Mouse (Mus musculus): ENCODE measurements around the gene Cacnb4. TPM values are rescaled to one million over a fixed set of nuclear protein-coding genes. Genes with fewer than 3 reads are reported as not detected.

Cacnb4 gene
- polyA plus RNA-seq, 1 experiment from 2014 or later: 15.0 TPM

DNA sequence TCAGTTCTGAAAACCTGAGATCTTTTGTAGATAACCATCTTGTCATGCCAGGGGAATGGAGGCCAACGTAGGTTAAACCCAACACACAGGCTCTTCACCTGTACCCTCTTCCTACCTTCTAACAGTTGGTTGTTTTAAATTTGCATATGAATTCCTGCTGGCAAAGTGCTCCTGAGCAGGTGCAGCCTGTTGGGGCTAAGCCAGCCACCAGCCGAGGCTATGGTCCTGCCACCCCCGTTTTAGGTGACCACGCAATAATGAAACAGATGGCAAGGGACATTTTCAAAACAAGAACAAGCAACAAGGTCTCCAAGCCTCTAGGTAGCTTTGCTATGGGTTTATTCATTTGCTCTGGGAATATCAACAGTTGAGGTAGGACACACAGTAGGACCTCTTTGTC is 200.8 kb downstream of the Cacnb4 start:
- no peak for DNase-seq (ENCODE audit: low spot score)
- H3K4me2 ChIP-seq (replicated peaks): no peak overlapping the region
- H3K4me1 ChIP-seq (replicated peaks; ENCODE audit: control insufficient read depth, insufficient read depth, low read length): no peaks in the 10 kb centered on the region
- H3K9ac ChIP-seq: no peak overlapping the region
- ATAC-seq (ENCODE audit: low FRiP score): no peak
- 92% methylated on average over 4 of the region's 4 CpGs for WGBS
- no peaks in the 10 kb centered on the region for H3K27me3 ChIP-seq (ENCODE audit: control insufficient read depth, insufficient read depth, low read length)
- H3K4me3 ChIP-seq (replicated peaks; ENCODE audit: low read length): no peak overlapping the region
- no peaks in the 10 kb centered on the region for H3K9me3 ChIP-seq (ENCODE audit: control insufficient read depth, low read length)
- no peak overlapping the region for H3K27ac ChIP-seq
- H3K36me3 ChIP-seq (replicated peaks; ENCODE audit: control insufficient read depth, insufficient read depth): peaks cover 29% of the 10 kb centered on the region; the same call in 1 of the 2 replicates

- no peak overlapping the region for H3K4me2 ChIP-seq (replicated peaks)
- no peaks in the 10 kb centered on the region for H3K27me3 ChIP-seq (ENCODE audit: control insufficient read depth, insufficient read depth, low read length)
- no peaks in the 10 kb centered on the region for H3K4me1 ChIP-seq (replicated peaks; ENCODE audit: control insufficient read depth, insufficient read depth, low read length)
- no peak for DNase-seq (ENCODE audit: low spot score)
- WGBS: 95% methylated on average over 11 of the region's 11 CpGs
- ATAC-seq (ENCODE audit: low FRiP score): no peak
- no peak overlapping the region for H3K27ac ChIP-seq
- no peak overlapping the region for H3K4me3 ChIP-seq (replicated peaks; ENCODE audit: low read length)
- H3K36me3 ChIP-seq (replicated peaks; ENCODE audit: control insufficient read depth, insufficient read depth): peaks cover 29% of the 10 kb centered on the region; the same call in 1 of the 2 replicates
- H3K9me3 ChIP-seq (ENCODE audit: control insufficient read depth, low read length): no peaks in the 10 kb centered on the region
- H3K9ac ChIP-seq: no peak overlapping the region
Observed at GRCm38 (mm10) chr2:52474570-52474969, 202.1 kb downstream of the Cacnb4 start.

GRCm38 (mm10) chr2:52471545-52472291 is 204.9 kb downstream of the Cacnb4 start:
- Histone ChIP-seq H3K4me2 (replicated peaks) (no peak overlapping the region), H3K27ac (peak overlapping the region; percentile 32; the same call in 1 of the 2 replicates), H3K27me3 (ENCODE audit: control insufficient read depth, insufficient read depth, low read length) (no peaks in the 10 kb centered on the region), H3K9me3 (ENCODE audit: control insufficient read depth, low read length) (no peaks in the 10 kb centered on the region), H3K9ac (no peak overlapping the region), H3K4me1 (replicated peaks; ENCODE audit: control insufficient read depth, insufficient read depth, low read length) (no peaks in the 10 kb centered on the region), H3K36me3 (replicated peaks; ENCODE audit: control insufficient read depth, insufficient read depth) (peaks cover 25% of the 10 kb centered on the region; the same call in 1 of the 2 replicates), H3K4me3 (replicated peaks; ENCODE audit: low read length) (no peak overlapping the region)
- ATAC-seq (ENCODE audit: low FRiP score) (peak; percentile 72; the same call in 1 of the 2 replicates), DNase-seq (ENCODE audit: low spot score) (no peak)
- 56% methylated on average over 4 of the region's 4 CpGs for WGBS

DNA sequence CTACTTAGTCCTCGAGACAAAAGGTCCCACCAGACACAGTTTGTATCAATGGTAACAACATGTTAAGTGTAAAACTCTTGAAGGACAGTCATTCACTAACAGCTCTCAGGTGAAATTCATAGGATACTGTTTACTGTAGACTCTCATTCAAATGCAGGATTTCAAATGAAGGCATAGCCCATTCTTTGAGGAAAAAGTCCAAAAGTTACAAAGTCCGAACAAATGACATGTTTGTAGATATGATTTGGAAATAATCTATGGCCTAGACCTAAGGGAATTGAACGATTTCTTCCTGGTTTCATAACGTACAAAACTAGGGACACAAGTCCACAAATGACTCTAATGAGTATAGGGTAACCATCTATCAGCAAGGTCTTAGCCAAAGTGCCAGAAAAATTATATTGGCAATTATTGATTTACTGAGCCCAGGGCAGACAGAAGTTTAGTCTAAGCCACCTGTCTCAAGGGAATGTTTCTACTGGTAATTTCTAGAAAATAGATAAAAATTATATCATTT is 206.5 kb downstream of the Cacnb4 start:
- no peak overlapping the region for H3K4me2 ChIP-seq (replicated peaks)
- peaks cover 30% of the 10 kb centered on the region; the same call in 1 of the 2 replicates for H3K36me3 ChIP-seq (replicated peaks; ENCODE audit: control insufficient read depth, insufficient read depth)
- H3K9me3 ChIP-seq (ENCODE audit: control insufficient read depth, low read length): no peaks in the 10 kb centered on the region
- 87% methylated on average over 4 of the region's 4 CpGs for WGBS
- no peak for DNase-seq (ENCODE audit: low spot score)
- no peak overlapping the region for H3K9ac ChIP-seq
- ATAC-seq (ENCODE audit: low FRiP score): no peak
- H3K27ac ChIP-seq: no peak overlapping the region
- H3K27me3 ChIP-seq (ENCODE audit: control insufficient read depth, insufficient read depth, low read length): no peaks in the 10 kb centered on the region
- H3K4me3 ChIP-seq (replicated peaks; ENCODE audit: low read length): no peak overlapping the region
- H3K4me1 ChIP-seq (replicated peaks; ENCODE audit: control insufficient read depth, insufficient read depth, low read length): no peaks in the 10 kb centered on the region

DNA sequence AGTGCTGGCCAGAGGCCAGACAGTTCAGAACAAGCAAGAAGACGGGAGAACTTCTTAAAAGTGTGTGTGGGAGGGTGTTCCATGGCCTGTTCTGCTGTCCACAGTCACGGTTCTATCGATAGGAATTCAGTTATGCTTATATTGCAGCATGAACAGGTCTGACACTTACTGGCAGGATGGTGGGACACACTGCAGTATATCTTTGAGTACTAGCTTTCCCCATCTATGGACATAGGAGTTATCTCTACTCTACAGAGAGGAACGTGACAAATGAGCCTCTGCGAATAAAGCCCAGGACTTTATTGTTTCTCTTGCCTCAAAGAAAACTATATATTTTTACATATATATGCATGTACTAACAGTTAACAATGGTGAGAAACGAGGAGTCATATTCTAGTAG is 209.0 kb downstream of the Cacnb4 start:
- no peak overlapping the region for H3K27ac ChIP-seq
- ATAC-seq (ENCODE audit: low FRiP score) (no peak), DNase-seq (ENCODE audit: low spot score) (no peak)
- no peaks in the 10 kb centered on the region for H3K4me1 ChIP-seq (replicated peaks; ENCODE audit: control insufficient read depth, insufficient read depth, low read length)
- peaks cover 21% of the 10 kb centered on the region; the same call in 1 of the 2 replicates for H3K36me3 ChIP-seq (replicated peaks; ENCODE audit: control insufficient read depth, insufficient read depth)
- no peak overlapping the region for H3K9ac ChIP-seq
- 84% methylated on average over 6 of the region's 6 CpGs for whole genome bisulfite sequencing
- no peak overlapping the region for H3K4me2 ChIP-seq (replicated peaks)
- H3K27me3 ChIP-seq (ENCODE audit: control insufficient read depth, insufficient read depth, low read length): no peaks in the 10 kb centered on the region
- H3K9me3 ChIP-seq (ENCODE audit: control insufficient read depth, low read length): no peaks in the 10 kb centered on the region
- no peak overlapping the region for H3K4me3 ChIP-seq (replicated peaks; ENCODE audit: low read length)

DNA sequence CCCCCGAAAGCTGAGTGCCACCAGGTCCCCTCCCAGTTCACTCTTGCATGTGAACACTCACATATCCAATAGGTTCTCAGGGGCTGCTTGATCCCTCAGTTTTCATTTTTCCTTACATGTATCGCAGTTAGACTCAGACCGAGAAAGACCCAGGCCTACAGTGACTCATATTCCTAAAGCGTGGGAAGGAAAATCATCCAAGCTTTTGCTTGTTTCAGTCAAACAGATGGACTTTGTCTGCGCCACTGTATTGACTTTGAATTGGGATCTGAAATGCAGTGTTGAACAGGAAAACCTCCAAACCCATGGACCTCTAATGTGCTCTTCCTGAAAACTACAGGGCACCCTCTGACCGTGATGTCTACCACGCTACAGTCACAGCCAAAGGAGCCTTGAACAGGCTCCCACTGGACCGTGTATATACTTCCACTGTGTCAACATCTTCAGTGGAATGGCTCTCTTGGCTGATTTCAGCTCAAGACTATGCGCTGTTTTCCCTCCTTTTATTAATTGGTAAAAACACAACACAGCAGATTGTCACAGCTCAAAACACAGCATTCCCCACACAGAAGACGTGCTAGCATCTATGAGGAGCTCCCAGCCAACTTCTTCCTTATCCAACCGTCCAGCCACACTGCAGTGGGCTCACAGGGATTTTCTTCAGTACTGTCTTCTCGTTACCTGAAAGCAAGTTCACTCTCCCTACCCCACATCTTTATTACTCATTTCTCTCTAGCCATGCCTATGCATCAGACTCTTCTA is 215.2 kb downstream of the Cacnb4 start:
- H3K4me1 ChIP-seq (replicated peaks; ENCODE audit: control insufficient read depth, insufficient read depth, low read length): no peaks in the 10 kb centered on the region
- H3K9me3 ChIP-seq (ENCODE audit: control insufficient read depth, low read length): no peaks in the 10 kb centered on the region
- 95% methylated on average over 12 of the region's 12 CpGs for WGBS
- DNase-seq (ENCODE audit: low spot score) (no peak), ATAC-seq (ENCODE audit: low FRiP score) (no peak)
- H3K27ac ChIP-seq: no peak overlapping the region
- no peaks in the 10 kb centered on the region for H3K27me3 ChIP-seq (ENCODE audit: control insufficient read depth, insufficient read depth, low read length)
- no peak overlapping the region for H3K4me2 ChIP-seq (replicated peaks)
- H3K9ac ChIP-seq: no peak overlapping the region
- peaks cover 18% of the 10 kb centered on the region; the same call in 1 of the 2 replicates for H3K36me3 ChIP-seq (replicated peaks; ENCODE audit: control insufficient read depth, insufficient read depth)
- no peak overlapping the region for H3K4me3 ChIP-seq (replicated peaks; ENCODE audit: low read length)

DNA sequence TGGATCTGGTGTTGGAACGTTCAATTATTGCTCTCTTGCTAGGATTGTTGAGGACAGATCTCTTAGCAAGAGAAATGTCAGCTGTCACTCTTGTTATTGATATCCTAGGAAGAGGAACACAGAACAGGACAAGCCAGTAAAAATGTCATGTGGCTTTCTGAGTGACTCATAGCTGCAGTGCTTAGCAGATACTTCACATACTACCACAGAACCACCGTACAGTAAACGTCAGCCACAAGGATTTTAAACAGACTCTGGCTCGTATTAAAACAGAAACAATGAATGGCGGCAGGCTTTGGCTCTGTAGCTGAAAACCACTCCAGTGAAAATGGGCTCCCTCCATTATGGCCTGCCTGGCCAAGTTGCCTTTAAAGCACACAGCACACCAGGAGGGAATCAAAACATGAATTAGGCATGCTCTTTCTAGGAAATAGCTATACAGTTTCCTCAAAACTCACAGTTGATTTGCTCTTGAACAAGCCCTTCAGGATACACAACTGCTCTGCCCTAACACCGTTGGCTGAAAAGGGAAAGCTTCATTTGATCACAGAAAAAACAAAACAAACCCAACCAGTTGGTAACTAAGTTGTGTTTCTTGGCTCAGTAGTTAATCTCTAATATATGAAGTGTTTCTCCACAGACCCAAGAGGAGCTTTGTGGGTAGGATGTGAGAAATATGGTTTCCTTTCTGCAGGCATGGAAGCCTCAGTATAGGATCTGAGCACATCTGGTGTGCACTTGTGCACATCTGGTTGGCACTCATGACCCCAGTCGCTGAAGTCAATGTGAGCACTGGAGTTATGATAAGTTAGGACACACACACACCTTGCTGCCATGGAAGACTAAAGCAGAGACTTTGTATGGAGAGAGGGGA is 220.8 kb downstream of the Cacnb4 start:
- no peak for DNase-seq (ENCODE audit: low spot score)
- Histone ChIP-seq H3K4me3 (replicated peaks; ENCODE audit: low read length) (no peak overlapping the region), H3K9me3 (ENCODE audit: control insufficient read depth, low read length) (no peaks in the 10 kb centered on the region), H3K9ac (no peak overlapping the region), H3K36me3 (replicated peaks; ENCODE audit: control insufficient read depth, insufficient read depth) (peaks cover 17% of the 10 kb centered on the region), H3K4me1 (replicated peaks; ENCODE audit: control insufficient read depth, insufficient read depth, low read length) (no peaks in the 10 kb centered on the region), H3K27me3 (ENCODE audit: control insufficient read depth, insufficient read depth, low read length) (no peaks in the 10 kb centered on the region), H3K27ac (no peak overlapping the region), H3K4me2 (replicated peaks) (no peak overlapping the region)
- ATAC-seq (ENCODE audit: low FRiP score): no peak
- WGBS: 79% methylated on average over 7 of the region's 7 CpGs

- no peaks in the 10 kb centered on the region for H3K9me3 ChIP-seq (ENCODE audit: control insufficient read depth, low read length)
- H3K27me3 ChIP-seq (ENCODE audit: control insufficient read depth, insufficient read depth, low read length): no peaks in the 10 kb centered on the region
- H3K36me3 ChIP-seq (replicated peaks; ENCODE audit: control insufficient read depth, insufficient read depth): peaks cover 27% of the 10 kb centered on the region
- no peak overlapping the region for H3K4me2 ChIP-seq (replicated peaks)
- no peak overlapping the region for H3K9ac ChIP-seq
- 93% methylated on average over 8 of the region's 8 CpGs for WGBS
- DNase-seq (ENCODE audit: low spot score) (no peak), ATAC-seq (ENCODE audit: low FRiP score) (no peak)
- H3K27ac ChIP-seq: no peak overlapping the region
- H3K4me1 ChIP-seq (replicated peaks; ENCODE audit: control insufficient read depth, insufficient read depth, low read length): no peaks in the 10 kb centered on the region
- no peak overlapping the region for H3K4me3 ChIP-seq (replicated peaks; ENCODE audit: low read length)
Observed at GRCm38 (mm10) chr2:52449818-52450217, 226.8 kb downstream of the Cacnb4 start.
